Mouse (Mus musculus) C2C12 (cell line): ENCODE measurements at regions not wholly inside any gene's neighbourhood (a gene's known extent, or its start where the extent isn't known, plus 50 kb on each side); places are given as distances from the start of the nearest gene placed in this dataset.

Source experiments
- H3K27me3 ChIP-seq: one replicate; pipeline ENCODE4 v1.6.1; 2011; ENCODE audit not compliant: control insufficient read depth, insufficient read depth, insufficient read length
- H3K36me3 ChIP-seq: one replicate; pipeline ENCODE4 v1.6.1; 2011; ENCODE audit not compliant: control insufficient read depth, insufficient read depth
- H3K4me3 ChIP-seq: one replicate; pipeline ENCODE4 v1.5.1; 2011; ENCODE audit warnings: mild to moderate bottlenecking, control low read depth; ENCODE audit not compliant: poor library complexity, insufficient read depth, severe bottlenecking
- H3K79me2 ChIP-seq: one replicate; pipeline ENCODE4 v1.6.1; 2011; ENCODE audit not compliant: control insufficient read depth, insufficient read depth
- H3K79me3 ChIP-seq: one replicate; pipeline ENCODE4 v1.6.1; 2011; ENCODE audit warnings: low read depth, control low read depth
- H3ac ChIP-seq: one replicate; pipeline ENCODE3; 2011; ENCODE audit warnings: low read depth; ENCODE audit not compliant: control insufficient read depth, insufficient read length
- CEBPB ChIP-seq: IDR thresholded peaks from one replicate; pipeline ENCODE4 v1.6.1; 2011; ENCODE audit warnings: low read depth, mild to moderate bottlenecking, control low read depth, moderate library complexity
- CTCF ChIP-seq: IDR thresholded peaks from one replicate; pipeline ENCODE4 v1.5.1; 2011; ENCODE audit not compliant: control insufficient read depth, insufficient read depth, insufficient read length
- FOSL1 ChIP-seq: IDR thresholded peaks from one replicate; pipeline ENCODE4 v1.8.0; 2011; ENCODE audit warnings: mild to moderate bottlenecking, low read length; ENCODE audit not compliant: poor library complexity, insufficient read depth, severe bottlenecking
- MAX ChIP-seq: IDR thresholded peaks from one replicate; pipeline ENCODE4 v1.6.1; 2011; ENCODE audit warnings: mild to moderate bottlenecking, control low read depth
- MYOD1 ChIP-seq: IDR thresholded peaks from one replicate; pipeline ENCODE4 v1.6.1; 2011; ENCODE audit warnings: low read depth; ENCODE audit not compliant: control insufficient read depth, insufficient read length
- MYOG ChIP-seq: IDR thresholded peaks from one replicate; pipeline ENCODE4 v1.6.1; 2011; ENCODE audit not compliant: control insufficient read depth, insufficient read length; ENCODE audit errors: extremely low read depth
- USF1 ChIP-seq: IDR thresholded peaks from one replicate; pipeline ENCODE4 v1.6.1; 2011; ENCODE audit warnings: low read depth, mild to moderate bottlenecking, control low read depth, moderate library complexity

- no peaks in the 10 kb centered on the region for H3K27me3 ChIP-seq
- H3K36me3 ChIP-seq: no peaks in the 10 kb centered on the region
- H3K79me2 ChIP-seq: no peaks in the 10 kb centered on the region
- no peaks in the 10 kb centered on the region for H3K79me3 ChIP-seq
- no peak overlapping the region for H3K4me3 ChIP-seq
- H3ac ChIP-seq: no peak overlapping the region
- no peak for TF ChIP-seq CEBPB
- TF ChIP-seq USF1: no peak
- no peak for TF ChIP-seq MYOG
- TF ChIP-seq MYOD1: no peak
- no peak for TF ChIP-seq CTCF
- TF ChIP-seq FOSL1: no peak
- TF ChIP-seq MAX: no peak
These were observed 94.1 kb upstream of the Cpm start for GRCm38 (mm10) chr10:117534992-117535719.

DNA sequence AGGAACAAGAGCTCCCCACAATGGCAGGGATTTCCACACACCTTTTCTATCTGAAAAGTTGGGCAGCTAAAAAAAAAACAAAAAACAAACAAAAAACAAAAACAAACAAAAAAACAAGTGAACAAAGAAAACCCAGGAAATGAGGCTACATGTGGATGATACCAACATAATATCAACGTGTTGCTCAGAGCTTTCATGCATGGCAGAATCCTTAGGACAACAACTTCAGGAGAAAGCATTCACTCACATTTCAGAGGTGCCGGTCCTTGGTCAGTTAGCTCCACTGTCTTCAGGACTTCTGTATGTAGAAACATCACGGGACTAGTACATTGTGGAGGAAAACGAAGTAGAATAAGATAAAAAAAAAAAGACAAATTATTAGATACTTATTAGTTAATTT lies 94.8 kb upstream of the Cpm start:
- Histone ChIP-seq H3K79me2 (no peaks in the 10 kb centered on the region), H3K4me3 (no peak overlapping the region), H3K27me3 (no peaks in the 10 kb centered on the region), H3K36me3 (no peaks in the 10 kb centered on the region), H3K79me3 (no peaks in the 10 kb centered on the region), H3ac (no peak overlapping the region)
- no peak for TF ChIP-seq MAX
- TF ChIP-seq MYOD1: no peak
- TF ChIP-seq CEBPB: no peak
- no peak for TF ChIP-seq USF1
- no peak for TF ChIP-seq FOSL1
- no peak for TF ChIP-seq CTCF
- TF ChIP-seq MYOG: no peak

DNA sequence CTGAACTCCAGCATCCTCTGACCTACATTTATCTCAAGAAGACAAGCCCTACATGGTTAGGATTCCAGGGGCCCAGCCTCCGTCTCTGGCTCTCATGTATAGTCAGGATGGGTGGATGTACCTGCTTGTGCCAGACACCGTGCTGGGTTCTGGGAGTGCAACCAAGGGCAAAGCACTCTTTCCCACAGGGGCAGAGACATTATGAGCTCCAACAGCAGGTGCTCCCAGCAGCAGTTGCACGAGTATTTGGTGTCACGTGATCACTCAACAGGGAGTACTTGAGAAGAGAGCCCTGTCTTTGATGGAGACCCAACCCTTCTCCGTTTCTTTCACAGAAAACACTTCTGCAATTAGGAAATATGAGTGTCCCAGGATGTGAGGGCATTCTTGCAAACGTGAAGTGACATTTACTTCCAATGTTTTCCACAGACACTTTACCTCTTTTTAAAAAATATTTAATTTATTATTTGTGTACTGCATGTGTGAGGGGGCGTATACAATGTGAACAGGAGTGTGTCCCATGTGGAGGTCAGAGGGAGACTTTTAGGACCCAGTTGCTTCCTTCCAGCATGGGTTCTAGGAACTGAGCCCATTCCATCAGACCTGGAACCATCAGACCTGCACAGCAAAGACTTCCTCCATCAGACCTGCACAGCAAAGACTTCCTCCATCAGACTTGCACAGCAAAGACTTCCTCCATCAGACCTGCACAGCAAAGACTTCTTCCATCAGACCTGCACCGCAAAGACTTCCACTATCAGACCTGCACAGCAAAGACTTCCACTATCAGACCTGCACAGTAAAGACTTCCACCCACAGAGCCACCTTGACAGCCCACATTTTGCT lies 95.5 kb upstream of the Cpm start:
- Histone ChIP-seq H3K4me3 (no peak overlapping the region), H3K79me2 (no peaks in the 10 kb centered on the region), H3K27me3 (no peaks in the 10 kb centered on the region), H3K79me3 (no peaks in the 10 kb centered on the region), H3ac (no peak overlapping the region), H3K36me3 (no peaks in the 10 kb centered on the region)
- TF ChIP-seq MYOG: no peak
- TF ChIP-seq CEBPB: no peak
- no peak for TF ChIP-seq USF1
- TF ChIP-seq FOSL1: no peak
- no peak for TF ChIP-seq MYOD1
- TF ChIP-seq CTCF: no peak
- no peak for TF ChIP-seq MAX

DNA sequence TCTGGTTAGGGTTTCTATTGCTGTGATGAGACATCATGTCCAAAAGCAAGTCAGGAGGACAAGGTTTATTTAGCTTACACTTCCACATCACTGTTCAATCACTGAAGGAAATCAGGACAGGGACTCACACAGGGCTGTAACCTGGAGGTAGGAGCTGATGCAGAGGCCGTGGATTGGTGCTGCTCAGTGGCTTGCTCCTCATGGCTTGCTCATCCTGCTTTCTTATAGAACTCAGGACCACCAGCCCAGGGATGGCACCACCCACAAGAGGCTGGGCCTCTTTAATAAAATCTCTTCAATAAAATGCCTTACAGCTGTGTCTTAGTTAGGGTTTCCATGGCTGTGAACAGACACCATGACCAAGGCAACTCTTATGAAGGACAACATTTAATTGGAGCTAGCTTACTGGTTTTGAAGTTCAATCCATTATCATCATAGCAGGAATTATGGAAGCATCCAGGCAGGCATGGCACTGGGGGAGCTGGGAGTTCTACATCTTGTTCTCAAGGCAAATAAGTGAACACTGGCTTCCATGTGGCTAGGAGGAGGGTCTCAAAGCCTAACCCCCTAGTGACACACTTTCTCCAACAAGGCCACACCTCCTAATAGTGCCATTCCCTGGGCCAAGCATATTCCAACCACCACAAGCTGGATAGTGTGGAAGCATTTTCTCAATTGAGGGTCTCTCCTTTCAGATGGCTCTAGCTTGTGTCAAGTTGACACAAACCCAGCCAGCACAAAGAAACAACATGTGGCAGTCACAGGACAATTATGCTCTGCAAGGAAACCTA lies 96.4 kb upstream of the Cpm start:
- no peak overlapping the region for H3K4me3 ChIP-seq
- no peaks in the 10 kb centered on the region for H3K79me2 ChIP-seq
- TF ChIP-seq MYOD1 (no peak), CEBPB (no peak)
- no peaks in the 10 kb centered on the region for H3K27me3 ChIP-seq
- no peaks in the 10 kb centered on the region for H3K79me3 ChIP-seq
- H3K36me3 ChIP-seq: no peaks in the 10 kb centered on the region
- H3ac ChIP-seq: no peak overlapping the region

- Histone ChIP-seq H3ac (no peak overlapping the region), H3K27me3 (no peaks in the 10 kb centered on the region), H3K4me3 (no peak overlapping the region), H3K79me2 (no peaks in the 10 kb centered on the region), H3K36me3 (no peaks in the 10 kb centered on the region), H3K79me3 (no peaks in the 10 kb centered on the region)
- no peak for TF ChIP-seq MYOG
- TF ChIP-seq CEBPB: peak; percentile 2
These were observed 97.2 kb upstream of the Cpm start for GRCm38 (mm10) chr10:117531798-117532747.
